Mouse (Mus musculus) kidney, adult 9 months (tissue): ENCODE results near the gene Usp45.
A peak's percentile ranks its signal among the peaks of the same experiment; 100 is the strongest.

Experiments used
- DNase-seq: peaks from one replicate; pipeline ENCODE4 v3.0.0; 2022

The Usp45 gene

DNA sequence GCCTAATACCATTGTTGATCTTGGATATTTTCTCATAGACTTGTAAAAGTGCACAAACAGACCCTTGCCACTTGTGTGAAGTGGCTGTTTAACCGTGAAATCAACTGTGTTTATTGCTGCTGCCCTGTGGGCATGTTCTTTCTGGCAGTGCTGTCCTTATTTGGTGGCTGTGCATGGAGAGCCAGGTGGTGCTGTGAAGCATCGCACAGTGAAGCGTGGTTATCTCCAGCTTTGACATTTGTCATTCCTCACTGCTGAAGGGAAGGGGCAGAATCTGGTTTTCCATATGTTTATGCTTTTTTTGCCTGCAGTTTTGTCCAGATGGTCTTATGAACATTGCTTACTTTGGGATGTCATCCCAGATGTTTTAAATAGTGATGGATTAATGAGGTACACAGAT is 26.7 kb downstream of the Usp45 start:
- DNase-seq, result no peak

- no peak for DNase-seq
These were observed 34.1 kb downstream of the Usp45 start for GRCm38 (mm10) chr4:21801013-21801412.

DNA sequence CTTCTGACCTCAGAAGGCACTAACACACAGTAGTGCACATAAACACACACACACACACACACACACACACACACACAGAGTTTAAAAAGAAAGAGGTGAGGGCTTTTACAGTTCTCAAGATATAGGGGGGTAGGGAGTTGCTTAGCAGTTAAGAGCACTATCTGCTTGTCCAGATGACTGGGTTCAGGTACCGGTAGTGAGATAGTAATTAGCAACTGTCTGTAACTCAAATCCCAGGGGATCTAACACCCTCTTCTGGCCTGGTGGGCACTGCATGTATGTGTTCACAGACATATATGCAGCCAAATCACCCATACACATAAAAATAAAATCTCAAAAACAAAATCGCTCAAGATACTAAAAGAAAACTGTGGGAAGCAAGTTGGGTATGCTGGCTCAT is 34.7 kb downstream of the Usp45 start:
- DNase-seq, result no peak

- no peak for DNase-seq
These were observed 40.2 kb downstream of the Usp45 start for GRCm38 (mm10) chr4:21807204-21807603.

- DNase-seq, result no peak
These were observed 43.7 kb downstream of the Usp45 start for GRCm38 (mm10) chr4:21810608-21811007.

DNA sequence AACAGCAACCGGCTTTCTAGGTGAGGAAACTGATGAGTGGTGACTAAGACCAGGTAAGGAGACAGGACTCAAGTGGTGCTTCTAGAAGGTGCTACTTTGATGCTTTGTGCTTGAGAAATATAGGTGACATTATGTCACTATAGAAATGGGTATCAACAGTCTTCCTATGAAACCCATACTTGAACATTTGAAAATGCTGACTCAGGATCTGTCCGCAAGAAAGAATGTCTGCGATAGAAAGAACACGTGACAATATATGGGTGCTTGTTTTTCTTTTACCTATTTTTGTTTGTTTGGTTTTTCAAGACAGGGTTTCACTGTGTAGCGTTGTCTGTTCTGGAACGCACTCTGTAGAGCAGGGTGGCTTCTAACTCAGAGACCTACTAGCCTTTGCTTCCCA is 45.7 kb downstream of the Usp45 start:
- DNase-seq, result no peak

DNA sequence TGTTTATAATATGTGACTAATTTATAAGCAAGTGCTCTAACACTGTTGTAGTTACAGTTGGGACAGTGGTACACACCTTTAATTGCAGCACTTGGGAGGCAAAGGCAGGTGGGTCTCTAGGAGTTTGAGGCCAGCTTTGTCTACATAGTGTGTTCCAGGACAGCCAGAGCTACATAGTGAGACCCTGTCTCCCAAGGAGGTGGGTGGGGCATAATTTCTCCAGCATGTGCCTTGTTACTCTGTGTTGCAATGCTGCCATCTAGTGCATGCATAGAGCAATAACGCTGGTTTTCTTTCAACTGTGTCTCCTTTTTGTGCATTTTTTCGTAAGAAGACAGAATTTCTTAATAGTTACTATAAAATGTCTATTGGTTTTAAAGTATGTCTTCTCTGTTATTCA is 47.1 kb downstream of the Usp45 start:
- DNase-seq, result peak; percentile 59

GRCm38 (mm10) chr4:21826616-21827015 is 59.7 kb downstream of the Usp45 start:
- no peak for DNase-seq

GRCm38 (mm10) chr4:21832844-21833243 is 65.9 kb downstream of the Usp45 start:
- no peak for DNase-seq

DNA sequence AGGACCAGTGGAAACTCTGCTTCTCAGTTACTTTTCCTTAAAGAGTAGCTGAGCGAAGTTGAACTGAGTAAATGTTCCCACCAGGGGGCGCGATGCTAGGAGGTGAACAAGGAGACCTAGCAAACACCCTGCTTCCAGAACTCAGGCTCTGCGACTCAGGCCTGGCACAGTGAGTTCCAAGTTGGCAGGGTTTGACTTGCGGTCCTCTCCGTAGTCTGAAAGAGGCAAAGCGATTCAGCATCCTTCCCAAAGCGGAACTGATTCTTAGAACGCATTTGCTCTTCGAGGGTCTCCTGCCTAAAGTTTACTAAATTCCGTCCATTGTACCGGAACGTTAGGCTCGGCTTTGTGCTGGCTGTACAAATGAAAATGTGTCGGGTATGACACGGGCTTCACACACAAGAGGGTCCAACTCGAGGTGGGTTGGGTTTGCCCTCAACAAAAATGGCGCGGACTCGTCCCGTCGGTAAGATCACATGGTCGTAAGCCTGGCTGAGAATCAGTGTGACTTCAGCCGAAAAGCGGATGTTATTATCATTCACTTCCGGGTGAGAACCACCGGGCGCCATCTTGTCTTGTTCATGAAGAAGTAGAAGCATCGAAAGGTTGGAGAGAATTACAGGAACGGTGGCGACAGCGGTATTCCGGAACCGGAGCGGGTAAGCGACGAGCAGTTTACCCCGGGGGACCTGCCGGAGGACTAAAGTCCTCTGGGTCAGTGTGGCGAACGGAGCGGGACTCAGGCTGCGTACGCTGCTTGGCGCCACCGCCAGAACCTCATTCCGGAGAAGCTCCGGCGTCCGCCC is 80.7 kb downstream of the Usp45 start, which contains the start of gene Pnisr:
Pnisr (plus strand) TSS at position 103 of the 806 bp plus-strand sequence.
- DNase-seq, result peak; percentile 98

- peak; percentile 91 for DNase-seq
These were observed 81.3 kb downstream of the Usp45 start for GRCm38 (mm10) chr4:21848287-21848630.

DNA sequence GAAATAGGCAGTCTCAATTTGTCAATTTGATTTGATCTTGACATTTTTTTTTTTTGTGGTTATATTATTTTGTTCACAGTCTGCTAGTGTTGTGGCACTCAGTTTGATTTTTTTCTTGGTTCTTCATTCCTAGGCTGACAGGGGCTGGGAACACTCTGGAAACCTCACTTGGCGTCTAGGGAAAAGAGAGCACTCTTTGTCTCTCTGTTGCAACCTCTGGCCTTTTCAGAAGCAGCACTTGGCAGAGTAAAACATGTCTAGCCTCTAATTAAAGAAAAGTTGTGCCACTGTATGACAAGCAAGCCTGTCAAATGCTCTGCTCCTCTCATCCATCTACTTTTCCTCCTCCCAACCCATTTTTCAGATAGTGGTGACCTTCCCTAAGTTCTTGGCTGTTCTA is 90.5 kb downstream of the Usp45 start:
- no peak for DNase-seq

DNA sequence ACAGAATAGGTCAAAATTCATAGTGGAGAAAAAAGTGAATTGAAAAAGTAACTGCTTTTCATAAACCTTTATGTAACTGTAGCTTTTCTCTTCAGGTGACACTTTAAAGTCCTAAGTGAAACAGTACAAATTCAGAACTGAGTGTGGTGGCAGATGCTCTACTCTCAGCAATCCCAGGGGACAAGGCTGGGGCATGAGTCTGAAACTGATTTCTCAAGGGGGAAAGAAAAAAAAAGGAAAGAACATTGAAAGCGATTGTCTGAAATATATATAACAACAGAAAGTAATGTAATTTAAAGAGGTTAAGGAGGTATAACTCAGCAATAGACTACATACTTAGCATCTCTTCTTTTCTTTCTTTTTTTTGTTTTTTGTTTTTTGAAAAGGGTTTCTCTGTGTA is 98.3 kb downstream of the Usp45 start:
- DNase-seq, result no peak

DNA sequence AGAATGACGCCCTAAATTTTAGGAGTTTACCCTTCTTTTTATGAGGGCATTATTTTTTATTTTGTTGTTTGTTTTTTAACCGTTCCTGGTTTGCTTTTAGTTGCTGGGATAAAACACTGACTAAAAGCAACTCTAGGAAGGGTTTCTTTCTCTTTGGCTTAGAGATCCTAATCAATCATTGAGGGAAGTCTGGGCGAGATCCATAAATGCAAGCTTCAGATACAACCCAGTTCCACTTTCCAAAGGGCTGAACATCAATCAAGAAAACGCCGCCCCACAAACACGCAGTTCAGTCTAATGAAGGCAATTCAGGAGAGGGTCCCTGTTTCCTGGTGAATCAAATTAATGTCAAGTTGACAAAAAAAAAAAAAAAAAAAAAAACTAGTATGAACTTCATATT is 111.8 kb downstream of the Usp45 start:
- no peak for DNase-seq

DNA sequence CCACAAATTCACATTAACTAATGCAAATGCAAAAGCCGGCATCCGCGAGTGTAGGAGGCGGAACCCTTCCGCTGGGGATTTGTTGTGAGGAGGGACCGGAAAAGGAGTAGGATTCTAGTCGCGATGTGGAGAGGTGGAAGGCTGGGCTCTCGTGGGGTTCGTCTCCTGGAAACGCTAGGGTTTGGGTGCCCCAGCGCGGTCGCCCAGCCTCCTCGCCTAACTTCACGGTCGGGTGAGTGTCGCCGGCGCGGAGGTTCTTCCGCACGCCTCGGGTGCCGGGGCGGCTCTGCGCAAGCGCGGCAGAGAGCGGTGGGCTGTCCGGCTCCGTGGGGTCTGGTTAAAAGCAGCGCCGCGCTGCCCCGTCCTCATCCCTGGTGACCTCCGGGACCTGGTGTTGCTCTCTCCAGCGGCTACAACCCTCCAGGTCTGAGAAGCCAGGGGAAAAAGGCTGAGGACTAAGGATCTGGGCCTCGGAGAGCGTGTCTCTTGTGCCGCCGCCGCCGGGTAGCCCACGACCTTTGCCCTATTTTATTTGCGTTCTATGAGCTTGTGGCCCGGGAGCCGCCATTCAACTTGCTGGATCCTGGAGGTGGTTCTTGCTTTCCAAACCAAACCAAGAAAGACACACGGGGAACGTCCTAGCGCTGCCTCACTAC is 112.7 kb downstream of the Usp45 start, which contains the start of gene Coq3:
Coq3 (plus strand) TSS at position 109 of the 656 bp plus-strand sequence.
- DNase-seq, result peak; percentile 84

DNA sequence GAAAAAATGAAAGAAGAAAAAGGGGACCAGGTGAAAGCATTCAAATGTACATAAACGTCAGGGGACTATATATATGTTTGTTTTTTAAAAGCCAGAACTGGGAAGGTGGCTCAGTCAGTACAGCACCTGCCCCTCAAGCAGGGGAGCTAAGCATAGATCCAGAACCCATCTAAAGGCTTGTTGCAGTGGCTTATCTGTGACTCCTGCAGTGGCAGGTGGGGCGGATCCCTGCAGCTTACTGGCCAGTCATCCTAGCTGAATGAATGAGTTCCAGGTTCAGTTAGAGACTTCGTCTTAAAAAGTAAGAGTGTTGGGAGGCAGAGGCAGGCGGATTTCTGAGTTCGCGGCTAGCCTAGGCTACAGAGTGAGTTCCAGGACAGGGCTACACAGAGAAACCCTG is 115.8 kb downstream of the Usp45 start:
- DNase-seq, result no peak

- DNase-seq, result no peak
These were observed 118.9 kb downstream of the Usp45 start for GRCm38 (mm10) chr4:21885831-21886230.
